Mouse (Mus musculus): ENCODE results near the gene 4930512M02Rik.

GRCm38 (mm10) chr11:11586423-11586822, 41.2 kb downstream of the 4930512M02Rik start:
- no peak for TF ChIP-seq TAL1 (IDR thresholded peaks at IDR 0.05; ENCODE audit: low read length)
- TF ChIP-seq GATA1 (IDR thresholded peaks at IDR 0.05; ENCODE audit: low read length) = no peak

Data from erythroblast, embryonic 14.5 days (primary cell).